Mouse (Mus musculus): ENCODE results near the gene Jmjd1c.

DNA sequence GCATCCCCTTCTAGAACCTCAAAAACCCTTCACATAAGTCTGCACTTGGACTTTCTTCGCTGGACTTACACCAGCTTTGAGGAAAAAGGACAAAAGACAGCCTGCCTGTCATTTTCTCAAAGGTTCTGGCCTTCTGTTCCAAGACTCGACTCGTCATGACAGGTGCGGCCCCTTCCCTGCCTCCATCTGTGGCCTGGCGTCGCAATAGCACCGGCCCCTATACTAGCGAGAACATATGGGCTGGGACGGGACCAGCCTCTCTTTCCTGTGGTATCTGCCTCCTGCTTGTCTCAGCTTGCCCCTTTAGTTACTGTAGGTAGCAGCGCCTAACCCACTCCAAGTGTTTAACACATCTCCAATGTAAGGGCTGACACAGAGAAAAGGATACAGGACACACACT lies 10.8 kb upstream of the Jmjd1c start:
- TF ChIP-seq POLR2A (IDR thresholded peaks at IDR 0.05; ENCODE audit: low read depth, low read length) (no peak), CTCF (IDR thresholded peaks at IDR 0.05; ENCODE audit: extremely low read depth, insufficient read length, insufficient replicate concordance, low read depth, low read length) (no peak)

All from small intestine, adult 2 months (tissue).